In the genomic region with DNA sequence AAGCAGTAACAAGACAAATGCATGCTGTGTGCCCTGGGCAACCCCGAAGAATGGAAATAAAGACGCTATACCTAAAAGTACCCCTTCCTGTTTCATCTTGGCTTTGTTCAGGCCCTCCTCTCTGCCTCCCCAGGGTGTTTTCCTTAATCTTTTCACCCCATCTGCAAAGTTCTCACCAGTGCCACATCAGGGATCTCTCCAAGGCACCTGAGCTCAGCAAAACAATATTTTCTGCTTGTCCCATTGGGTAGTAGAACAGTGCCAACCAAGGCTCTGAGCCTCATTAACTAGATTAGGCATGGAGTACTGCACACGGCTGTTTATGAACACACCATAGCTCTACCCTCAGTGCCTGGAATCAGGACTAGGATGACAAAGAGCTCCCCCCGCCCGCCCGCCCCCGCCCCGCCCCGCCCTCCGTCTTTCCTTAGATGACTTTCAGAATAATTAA, we compare ENCODE assay signal across 8 mouse cellular contexts. TPM values are rescaled to one million over a fixed set of nuclear protein-coding genes. Genes with fewer than 3 reads are reported as not detected.
DNase-seq lines count a peak whose midpoint lies in the region; TF ChIP-seq lines count a peak whose summit lies in the region.

No protein-coding gene starts in this region.

- TF ChIP-seq CTCF in C2C12 (IDR thresholded peaks at IDR 0.05; ENCODE audit: control insufficient read depth, insufficient read depth, insufficient read length) = no peak
- TF ChIP-seq CTCF in bone marrow macrophage, adult 2 months (IDR thresholded peaks at IDR 0.05; ENCODE audit: low read depth, low read length) = no peak

- H3K79me3 ChIP-seq in C2C12 (ENCODE audit: low read depth) = peaks cover 15% of the 10 kb centered on the region

- no peak overlapping the region for H3K4me3 ChIP-seq in C2C12 (ENCODE audit: insufficient read depth, poor library complexity, severe bottlenecking)
- H3K4me3 ChIP-seq in bone marrow macrophage, adult 2 months (ENCODE audit: insufficient read depth, low read length) = no peak overlapping the region
- peak overlapping the region; percentile 72 for H3K4me3 ChIP-seq in forebrain, embryonic 10.5 days
- peak overlapping the region; percentile 81 for H3K4me3 ChIP-seq in midbrain, embryonic 10.5 days

- no peaks in the 10 kb centered on the region for H3K36me3 ChIP-seq in C2C12 (ENCODE audit: control insufficient read depth, insufficient read depth)
- H3K36me3 ChIP-seq in forebrain, embryonic 10.5 days (replicated peaks) = no peaks in the 10 kb centered on the region
- H3K36me3 ChIP-seq in midbrain, embryonic 10.5 days = no peaks in the 10 kb centered on the region

- no peaks in the 10 kb centered on the region for H3K9me3 ChIP-seq in forebrain, embryonic 10.5 days
- no peaks in the 10 kb centered on the region for H3K9me3 ChIP-seq in midbrain, embryonic 10.5 days (replicated peaks)

- peak; percentile 50 for DNase-seq in forebrain, embryonic 10.5 days (ENCODE audit: extremely low spot score, low spot score)
- DNase-seq in induced T-regulatory cell, adult 2 months (ENCODE audit: low read depth) = peak; percentile 45
- peak; percentile 48 for DNase-seq in midbrain, embryonic 10.5 days (ENCODE audit: low spot score)
- no peak for DNase-seq in thymus, postnatal 36 days
- DNase-seq in thymus, postnatal 14 days = no peak
- no peak for DNase-seq in adrenal gland, postnatal 14 days

- H3K4me1 ChIP-seq in bone marrow macrophage, adult 2 months (ENCODE audit: control insufficient read depth, insufficient read depth, low read length) = peaks cover 23% of the 10 kb centered on the region
- H3K4me1 ChIP-seq in forebrain, embryonic 10.5 days = peaks cover 63% of the 10 kb centered on the region
- peaks cover 60% of the 10 kb centered on the region for H3K4me1 ChIP-seq in midbrain, embryonic 10.5 days

- no peak for TF ChIP-seq POLR2A in bone marrow macrophage, adult 2 months (IDR thresholded peaks at IDR 0.05; ENCODE audit: borderline replicate concordance, low read depth, low read length)

- H3ac ChIP-seq in C2C12 (ENCODE audit: control insufficient read depth, insufficient read length, low read depth) = peak overlapping the region; percentile 40

- peaks cover 40% of the 10 kb centered on the region for H3K79me2 ChIP-seq in C2C12 (ENCODE audit: control insufficient read depth, insufficient read depth)

- WGBS in forebrain, embryonic 10.5 days = 6% methylated on average over 10 of the region's 10 CpGs
- 2% methylated on average over 10 of the region's 10 CpGs for WGBS in midbrain, embryonic 10.5 days

- H3K27me3 ChIP-seq in C2C12 (ENCODE audit: control insufficient read depth, insufficient read depth, insufficient read length) = no peaks in the 10 kb centered on the region
- no peaks in the 10 kb centered on the region for H3K27me3 ChIP-seq in forebrain, embryonic 10.5 days (ENCODE audit: poor library complexity, severe bottlenecking)
- H3K27me3 ChIP-seq in midbrain, embryonic 10.5 days (ENCODE audit: low read depth, poor library complexity, severe bottlenecking) = no peaks in the 10 kb centered on the region

- H3K27ac ChIP-seq in bone marrow macrophage, adult 2 months (ENCODE audit: insufficient read depth, low read depth, low read length) = peak overlapping the region; percentile 13; the same call in 1 of the 2 replicates
- peak overlapping the region; percentile 97 for H3K27ac ChIP-seq in forebrain, embryonic 10.5 days
- H3K27ac ChIP-seq in midbrain, embryonic 10.5 days (replicated peaks) = peak overlapping the region; percentile 98

TF ChIP-seq in C2C12, 6 proteins besides CTCF, POLR2A, EP300 and RAD21:
- TF ChIP-seq MYOG (IDR thresholded peaks at IDR 0.05; ENCODE audit: control insufficient read depth, extremely low read depth, insufficient read length) (no peak), MAX (IDR thresholded peaks at IDR 0.05) (no peak), MYOD1 (IDR thresholded peaks at IDR 0.05; ENCODE audit: control insufficient read depth, insufficient read length, low read depth) (no peak), FOSL1 (IDR thresholded peaks at IDR 0.05; ENCODE audit: insufficient read depth, low read length, poor library complexity, severe bottlenecking) (no peak), USF1 (IDR thresholded peaks at IDR 0.05; ENCODE audit: low read depth) (no peak), CEBPB (IDR thresholded peaks at IDR 0.05; ENCODE audit: low read depth) (no peak)

RNA-seq across cellular contexts. Expression of gene Ankrd40, which starts 0.8 kb away (rescaled TPM):
- polyA plus RNA-seq in C2C12 (2012; fragmentation: generic; extraction: Trizol) = 66.9 TPM
- polyA plus RNA-seq in bone marrow macrophage, adult 2 months (2012; ENCODE audit: insufficient read depth, insufficient read length, missing spikeins) = 43.9 and 47.6 TPM in 2 replicates
- 10.3 and 11.4 TPM in 2 replicates for polyA plus RNA-seq in forebrain, embryonic 10.5 days (2016; fragmentation: Nextera tagmentation; extraction: Ambion mirVana)
- polyA plus RNA-seq in midbrain, embryonic 10.5 days (2016; fragmentation: Nextera tagmentation; extraction: Ambion mirVana) = 11.1 and 12.9 TPM in 2 replicates
- 131 and 136 TPM in 2 replicates for total RNA-seq in adrenal gland, postnatal 14 days (2021)

RNA-seq across cellular contexts. Expression of gene Luc7l3, which starts 5.2 kb away (rescaled TPM):
- 21.3 TPM for polyA plus RNA-seq in C2C12 (2012; fragmentation: generic; extraction: Trizol)
- 146 and 206 TPM in 2 replicates for polyA plus RNA-seq in bone marrow macrophage, adult 2 months (2012; ENCODE audit: insufficient read depth, insufficient read length, missing spikeins)
- 113 and 129 TPM in 2 replicates for polyA plus RNA-seq in forebrain, embryonic 10.5 days (2016; fragmentation: Nextera tagmentation; extraction: Ambion mirVana)
- 105 and 109 TPM in 2 replicates for polyA plus RNA-seq in midbrain, embryonic 10.5 days (2016; fragmentation: Nextera tagmentation; extraction: Ambion mirVana)
- 74.5 and 94.6 TPM in 2 replicates for total RNA-seq in adrenal gland, postnatal 14 days (2021)

RNA-seq across cellular contexts. Expression of gene Gm21885, which starts 45.3 kb away (rescaled TPM):
- polyA plus RNA-seq in C2C12 (2012; fragmentation: generic; extraction: Trizol) = not detected
- not detected in 2 replicates for polyA plus RNA-seq in bone marrow macrophage, adult 2 months (2012; ENCODE audit: insufficient read depth, insufficient read length, missing spikeins)
- polyA plus RNA-seq in forebrain, embryonic 10.5 days (2016; fragmentation: Nextera tagmentation; extraction: Ambion mirVana) = 0.34 TPM in 1 of 2 replicates, not detected in the other
- polyA plus RNA-seq in midbrain, embryonic 10.5 days (2016; fragmentation: Nextera tagmentation; extraction: Ambion mirVana) = not detected in 2 replicates
- not detected in 2 replicates for total RNA-seq in adrenal gland, postnatal 14 days (2021)

Comparison
In these comparisons a context has a peak if more than half of its experiments do, and no peak if none do; other contexts are left out.
1. H3K4me3 ChIP-seq: peak in forebrain, embryonic 10.5 days (single experiment) and midbrain, embryonic 10.5 days (single experiment); none in C2C12 (single experiment) and bone marrow macrophage, adult 2 months (single experiment).
2. H3K27ac ChIP-seq: peak in every context shown above with its lines; median percentile 98 in midbrain, embryonic 10.5 days; 97 in forebrain, embryonic 10.5 days; 13 in bone marrow macrophage, adult 2 months.
3. DNase-seq: peak in forebrain, embryonic 10.5 days (single experiment), induced T-regulatory cell, adult 2 months (single experiment) and midbrain, embryonic 10.5 days (single experiment); none in thymus, postnatal 36 days (0 of 2), thymus, postnatal 14 days (single experiment) and adrenal gland, postnatal 14 days (single experiment).